In genomic region chr9:88546166-88546565, GRCm38 (mm10) we compare ENCODE assay signal across 9 mouse cellular contexts. TPM values are rescaled to one million over a fixed set of nuclear protein-coding genes. Genes with fewer than 3 reads are reported as not detected.
DNase-seq lines count a peak whose midpoint lies in the region; ATAC-seq and TF ChIP-seq lines count a peak whose summit lies in the region.
"Had no signal": no experiment of that assay in that cellular context is flagged by ENCODE, and none has a peak within 500 bp of the region (broad histone marks: within the 10 kb centered on the region; RNA-seq: fewer than 3 reads in every experiment).

No protein-coding gene starts in this region.

- H3K9ac ChIP-seq in forebrain, embryonic 11.5 days (ENCODE audit: low read length) = no peak overlapping the region
- H3K9ac ChIP-seq in forebrain, embryonic 12.5 days = no peak overlapping the region
- no peak overlapping the region for H3K9ac ChIP-seq in midbrain, embryonic 11.5 days (ENCODE audit: low read length)
- H3K9ac ChIP-seq in midbrain, embryonic 13.5 days (replicated peaks) = no peak overlapping the region
- no peak overlapping the region for H3K9ac ChIP-seq in heart, postnatal 0 days (replicated peaks; ENCODE audit: low read depth, low read length)
- H3K9ac ChIP-seq: hindbrain, embryonic 15.5 days had no signal

- TF ChIP-seq CTCF in heart, postnatal 0 days (IDR thresholded peaks at IDR 0.05; ENCODE audit: low read depth) = peak; percentile 76

- peak; percentile 64 for DNase-seq in forebrain, embryonic 11.5 days (ENCODE audit: low spot score)
- peak; percentile 94 for DNase-seq in midbrain, embryonic 11.5 days (ENCODE audit: low spot score, missing footprints)
- peak; percentile 68 for DNase-seq in c-Kit-negative CD71-positive TER-119-positive erythroid progenitor cells, embryonic 14.5 days (ENCODE audit: low read depth, low spot score)
- DNase-seq in heart, postnatal 0 days (ENCODE audit: low spot score) = peak; percentile 46
- DNase-seq in urinary bladder, postnatal 36 days (ENCODE audit: low spot score in 2 of 2) = peak; percentile 25 to 32

- WGBS in forebrain, embryonic 11.5 days = 9% methylated on average over 2 of the region's 2 CpGs
- 8% methylated on average over 2 of the region's 2 CpGs for WGBS in forebrain, embryonic 12.5 days
- WGBS in midbrain, embryonic 11.5 days = 8% methylated on average over 2 of the region's 2 CpGs
- WGBS in midbrain, embryonic 13.5 days = 12% methylated on average over 2 of the region's 2 CpGs
- WGBS in heart, postnatal 0 days = 8% methylated on average over 2 of the region's 2 CpGs

- no peaks in the 10 kb centered on the region for H3K4me1 ChIP-seq in forebrain, embryonic 11.5 days (replicated peaks; ENCODE audit: control insufficient read depth, insufficient read depth, low read length)
- peaks cover 27% of the 10 kb centered on the region for H3K4me1 ChIP-seq in forebrain, embryonic 12.5 days
- H3K4me1 ChIP-seq in midbrain, embryonic 11.5 days (ENCODE audit: control insufficient read depth, insufficient read depth, low read length) = peaks cover 8% of the 10 kb centered on the region; the same call in 1 of the 2 replicates
- peaks cover 30% of the 10 kb centered on the region for H3K4me1 ChIP-seq in midbrain, embryonic 13.5 days (replicated peaks)
- H3K4me1 ChIP-seq in heart, postnatal 0 days (ENCODE audit: control insufficient read depth, insufficient read depth) = peaks cover 15% of the 10 kb centered on the region

- no peak overlapping the region for H3K4me3 ChIP-seq in forebrain, embryonic 11.5 days (ENCODE audit: low read depth, low read length)
- no peak overlapping the region for H3K4me3 ChIP-seq in forebrain, embryonic 12.5 days (replicated peaks)
- no peak overlapping the region for H3K4me3 ChIP-seq in midbrain, embryonic 11.5 days (ENCODE audit: low read depth, low read length)
- no peak overlapping the region for H3K4me3 ChIP-seq in midbrain, embryonic 13.5 days (replicated peaks)
- no peak overlapping the region for H3K4me3 ChIP-seq in heart, postnatal 0 days (ENCODE audit: low read depth, low read length)
- H3K4me3 ChIP-seq: hindbrain, embryonic 15.5 days had no signal

- TF ChIP-seq EP300 in heart, postnatal 0 days (IDR thresholded peaks at IDR 0.05; ENCODE audit: low read depth) = no peak

- no peak for ATAC-seq in forebrain, embryonic 11.5 days (replicated peaks; ENCODE audit: low FRiP score)
- ATAC-seq in forebrain, embryonic 12.5 days (ENCODE audit: low FRiP score) = no peak
- no peak for ATAC-seq in midbrain, embryonic 11.5 days (ENCODE audit: low FRiP score)
- ATAC-seq in midbrain, embryonic 13.5 days = no peak
- ATAC-seq in heart, postnatal 0 days (ENCODE audit: insufficient read depth, low read depth) = no peak
- peak; percentile 58 for ATAC-seq in megakaryocyte progenitor cell, adult 5-6 weeks (replicated peaks; ENCODE audit: poor library complexity)

- H3K27ac ChIP-seq in forebrain, embryonic 11.5 days (ENCODE audit: low read depth, low read length) = no peak overlapping the region
- H3K27ac ChIP-seq in forebrain, embryonic 12.5 days = no peak overlapping the region
- H3K27ac ChIP-seq in midbrain, embryonic 11.5 days (ENCODE audit: low read depth, low read length) = no peak overlapping the region
- H3K27ac ChIP-seq in midbrain, embryonic 13.5 days = no peak overlapping the region
- H3K27ac ChIP-seq in heart, postnatal 0 days (ENCODE audit: low read depth) = no peak overlapping the region
- H3K27ac ChIP-seq: hindbrain, embryonic 15.5 days had no signal

- H3K4me2 ChIP-seq in forebrain, embryonic 11.5 days (ENCODE audit: low read depth, low read length, severe bottlenecking) = no peak overlapping the region
- no peak overlapping the region for H3K4me2 ChIP-seq in forebrain, embryonic 12.5 days
- H3K4me2 ChIP-seq in midbrain, embryonic 11.5 days = no peak overlapping the region
- no peak overlapping the region for H3K4me2 ChIP-seq in midbrain, embryonic 13.5 days (replicated peaks)
- no peak overlapping the region for H3K4me2 ChIP-seq in heart, postnatal 0 days (ENCODE audit: low read depth, low read length)
- H3K4me2 ChIP-seq: hindbrain, embryonic 15.5 days had no signal

- H3K9me3 ChIP-seq in forebrain, embryonic 11.5 days (ENCODE audit: control insufficient read depth, low read length) = no peaks in the 10 kb centered on the region
- no peaks in the 10 kb centered on the region for H3K9me3 ChIP-seq in forebrain, embryonic 12.5 days
- no peaks in the 10 kb centered on the region for H3K9me3 ChIP-seq in midbrain, embryonic 11.5 days (ENCODE audit: control insufficient read depth, low read length)
- no peaks in the 10 kb centered on the region for H3K9me3 ChIP-seq in midbrain, embryonic 13.5 days
- no peaks in the 10 kb centered on the region for H3K9me3 ChIP-seq in heart, postnatal 0 days (replicated peaks; ENCODE audit: control insufficient read depth, low read length)
- H3K9me3 ChIP-seq: hindbrain, embryonic 15.5 days had no signal

- no peaks in the 10 kb centered on the region for H3K36me3 ChIP-seq in forebrain, embryonic 11.5 days (ENCODE audit: control insufficient read depth, insufficient read depth, low read length)
- no peaks in the 10 kb centered on the region for H3K36me3 ChIP-seq in forebrain, embryonic 12.5 days (replicated peaks)
- H3K36me3 ChIP-seq in midbrain, embryonic 11.5 days (ENCODE audit: control insufficient read depth, insufficient read depth, low read length) = no peaks in the 10 kb centered on the region
- no peaks in the 10 kb centered on the region for H3K36me3 ChIP-seq in midbrain, embryonic 13.5 days
- H3K36me3 ChIP-seq in heart, postnatal 0 days (replicated peaks; ENCODE audit: control insufficient read depth, insufficient read depth, low read length) = no peaks in the 10 kb centered on the region
- H3K36me3 ChIP-seq: hindbrain, embryonic 15.5 days had no signal

- H3K27me3 ChIP-seq in forebrain, embryonic 11.5 days (ENCODE audit: control insufficient read depth, insufficient read depth, low read length) = no peaks in the 10 kb centered on the region
- H3K27me3 ChIP-seq in forebrain, embryonic 12.5 days = no peaks in the 10 kb centered on the region
- H3K27me3 ChIP-seq in midbrain, embryonic 11.5 days (ENCODE audit: control insufficient read depth, insufficient read depth, low read length) = no peaks in the 10 kb centered on the region
- H3K27me3 ChIP-seq in midbrain, embryonic 13.5 days = no peaks in the 10 kb centered on the region
- no peaks in the 10 kb centered on the region for H3K27me3 ChIP-seq in heart, postnatal 0 days (ENCODE audit: control insufficient read depth, insufficient read depth, low read length)
- H3K27me3 ChIP-seq: hindbrain, embryonic 15.5 days had no signal

RNA-seq across cellular contexts. Expression of gene Zfp949, which starts 1.7 kb away (rescaled TPM):
- 7.8 and 10.1 TPM in 2 replicates for polyA plus RNA-seq in forebrain, embryonic 11.5 days (2014; fragmentation: Nextera tagmentation; extraction: Ambion mirVana)
- 10.7 and 10.8 TPM in 2 replicates for polyA plus RNA-seq in forebrain, embryonic 12.5 days (2016; fragmentation: Nextera tagmentation; extraction: Ambion mirVana)
- polyA plus RNA-seq in midbrain, embryonic 11.5 days (2014; fragmentation: Nextera tagmentation; extraction: Ambion mirVana) = 7.6 and 9.6 TPM in 2 replicates
- polyA plus RNA-seq in midbrain, embryonic 13.5 days (2015; fragmentation: Nextera tagmentation; extraction: Ambion mirVana) = 18.5 and 20.4 TPM in 2 replicates
- 3.3 and 4.9 TPM in 2 replicates for total RNA-seq in heart, postnatal 0 days (2014; rRNA removed; ENCODE audit: low replicate concordance)
- 5.6 and 8.3 TPM in 2 replicates for polyA plus RNA-seq in heart, postnatal 0 days (2015; fragmentation: Nextera tagmentation; extraction: Ambion mirVana)
- total RNA-seq in megakaryocyte progenitor cell, adult 5-6 weeks (2015) = 8.8 and 11.2 TPM in 2 replicates
- 10.2 and 10.4 TPM in 2 replicates for total RNA-seq in megakaryocyte progenitor cell, adult 5-6 weeks (2017)

RNA-seq across cellular contexts. Expression of gene Trim43a, which starts 34.5 kb away (rescaled TPM):
- not detected in 2 replicates for polyA plus RNA-seq in forebrain, embryonic 11.5 days (2014; fragmentation: Nextera tagmentation; extraction: Ambion mirVana)
- 0.20 TPM in 1 of 2 replicates, not detected in the other for polyA plus RNA-seq in forebrain, embryonic 12.5 days (2016; fragmentation: Nextera tagmentation; extraction: Ambion mirVana)
- polyA plus RNA-seq in midbrain, embryonic 11.5 days (2014; fragmentation: Nextera tagmentation; extraction: Ambion mirVana) = not detected in 2 replicates
- polyA plus RNA-seq in midbrain, embryonic 13.5 days (2015; fragmentation: Nextera tagmentation; extraction: Ambion mirVana) = 0.20 and 0.67 TPM in 2 replicates
- total RNA-seq in heart, postnatal 0 days (2014; rRNA removed; ENCODE audit: low replicate concordance) = not detected in 2 replicates
- 0.12 and 0.14 TPM in 2 replicates for polyA plus RNA-seq in heart, postnatal 0 days (2015; fragmentation: Nextera tagmentation; extraction: Ambion mirVana)
- 0.15 TPM in 1 of 2 replicates, not detected in the other for total RNA-seq in megakaryocyte progenitor cell, adult 5-6 weeks (2015)
- not detected in 2 replicates for total RNA-seq in megakaryocyte progenitor cell, adult 5-6 weeks (2017)

Comparison
In these comparisons a context has a peak if more than half of its experiments do, and no peak if none do; other contexts are left out.
1. DNase-seq: peak in every context shown above with its lines; median percentile 94 in midbrain, embryonic 11.5 days; 68 in c-Kit-negative CD71-positive TER-119-positive erythroid progenitor cells, embryonic 14.5 days; 64 in forebrain, embryonic 11.5 days; 46 in heart, postnatal 0 days; 28 in urinary bladder, postnatal 36 days.